In the genomic region with DNA sequence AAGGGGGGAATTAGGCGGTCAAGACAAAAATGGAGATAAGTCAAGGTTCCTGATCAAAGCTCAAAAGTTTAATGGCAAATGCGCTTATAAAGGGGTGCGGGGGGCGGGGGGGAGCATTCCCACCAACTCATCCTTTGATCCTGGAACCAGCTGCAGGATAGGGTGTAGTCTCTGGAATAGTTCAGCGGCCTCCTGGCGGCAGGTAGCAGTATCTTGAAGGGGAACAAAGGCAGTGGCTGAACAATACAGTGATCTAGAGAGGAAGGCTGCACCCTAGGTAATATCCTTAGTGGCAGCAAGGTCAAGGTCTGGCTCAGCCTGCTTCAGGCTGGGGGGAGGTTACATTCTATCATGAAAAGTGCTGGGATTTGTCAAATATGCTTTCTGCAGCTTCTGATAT, we compare ENCODE assay signal across 14 mouse cellular contexts.
"Had no signal": no experiment of that assay in that cellular context is flagged by ENCODE, and none has a peak within 500 bp of the region (broad histone marks: within the 10 kb centered on the region; RNA-seq: fewer than 3 reads in every experiment).

No protein-coding gene starts in this region.

- DNase-seq: lung, adult 18-20 months; lung, embryonic 14.5 days; lung, postnatal 10 days; lung, postnatal 4 days; right cerebral cortex, postnatal 14 days; thymus, adult 2 months; thymus, postnatal 25 days; thymus, postnatal 4 days had no signal

- H3K27me3 ChIP-seq: midbrain, embryonic 12.5 days; neural tube, embryonic 12.5 days; stomach, embryonic 15.5 days had no signal

- H3K9ac ChIP-seq: lung, embryonic 14.5 days; midbrain, embryonic 12.5 days; neural tube, embryonic 12.5 days; stomach, embryonic 15.5 days had no signal

- H3K4me1 ChIP-seq: midbrain, embryonic 10.5 days; midbrain, embryonic 12.5 days; neural tube, embryonic 12.5 days; stomach, embryonic 15.5 days had no signal

- H3K4me3 ChIP-seq: midbrain, embryonic 10.5 days; midbrain, embryonic 12.5 days; myocyte; neural tube, embryonic 12.5 days; stomach, embryonic 15.5 days had no signal

- H3K9me3 ChIP-seq: midbrain, embryonic 10.5 days; midbrain, embryonic 12.5 days; neural tube, embryonic 12.5 days; stomach, embryonic 15.5 days had no signal

- H3K27ac ChIP-seq: midbrain, embryonic 10.5 days; midbrain, embryonic 12.5 days; neural tube, embryonic 12.5 days; stomach, embryonic 15.5 days; stomach, postnatal 0 days had no signal

- H3K36me3 ChIP-seq: stomach, embryonic 15.5 days had no signal
